Mouse (Mus musculus): Measurements from ENCODE around the gene Cacna2d2. TPM values are rescaled to one million over a fixed set of nuclear protein-coding genes. Genes with fewer than 3 reads are reported as not detected.

Gene Cacna2d2
- polyA plus RNA-seq, 1 experiment from 2014 or later: 9.3 TPM

GRCm38 (mm10) chr9:107541005-107541404, 141.6 kb downstream of the Cacna2d2 start:
- peak overlapping the region; percentile 74 for H3K9ac ChIP-seq (ENCODE audit: low read depth, low read length)
- peaks cover 36% of the 10 kb centered on the region for H3K4me1 ChIP-seq (ENCODE audit: control insufficient read depth, insufficient read depth, low read length)
- H3K4me2 ChIP-seq (ENCODE audit: low read length): peak overlapping the region; percentile 97
- peak overlapping the region; percentile 69 for H3K4me3 ChIP-seq (ENCODE audit: low read depth, low read length)
- H3K9me3 ChIP-seq (replicated peaks; ENCODE audit: control insufficient read depth, low read length, poor library complexity, severe bottlenecking): no peaks in the 10 kb centered on the region
- 42% methylated on average over 10 of the region's 10 CpGs for WGBS
- peaks cover 34% of the 10 kb centered on the region for H3K36me3 ChIP-seq (ENCODE audit: control insufficient read depth, insufficient read depth, low read length)
- ATAC-seq: no peak
- no peaks in the 10 kb centered on the region for H3K27me3 ChIP-seq (ENCODE audit: control insufficient read depth, insufficient read depth, low read depth, low read length)
- H3K27ac ChIP-seq (ENCODE audit: low read length): peak overlapping the region; percentile 73; the same call in 1 of the 2 replicates

- peaks cover 33% of the 10 kb centered on the region for H3K4me1 ChIP-seq (ENCODE audit: control insufficient read depth, insufficient read depth, low read length)
- H3K4me2 ChIP-seq (ENCODE audit: low read length): peak within 1 kb of the TSS; percentile 97
- peak; percentile 84 for ATAC-seq
- H3K27ac ChIP-seq (ENCODE audit: low read length): peak within 1 kb of the TSS; percentile 73
- H3K4me3 ChIP-seq (ENCODE audit: low read depth, low read length): peak within 1 kb of the TSS; percentile 69
- under 1% methylated on average over 46 of the region's 46 CpGs for WGBS
- H3K27me3 ChIP-seq (ENCODE audit: control insufficient read depth, insufficient read depth, low read depth, low read length): no peaks in the 10 kb centered on the region
- H3K9me3 ChIP-seq (replicated peaks; ENCODE audit: control insufficient read depth, low read length, poor library complexity, severe bottlenecking): no peaks in the 10 kb centered on the region
- peak within 1 kb of the TSS; percentile 74 for H3K9ac ChIP-seq (ENCODE audit: low read depth, low read length)
- H3K36me3 ChIP-seq (ENCODE audit: control insufficient read depth, insufficient read depth, low read length): peaks cover 34% of the 10 kb centered on the region
Observed at GRCm38 (mm10) chr9:107541474-107542351, 142.3 kb downstream of the Cacna2d2 start, which contains the start of the genes Cyb561d2 and Nprl2. TSS of gene Cyb561d2 (minus strand) at chr9:107542193. TSS of gene Nprl2 (plus strand) at chr9:107542226.

DNA sequence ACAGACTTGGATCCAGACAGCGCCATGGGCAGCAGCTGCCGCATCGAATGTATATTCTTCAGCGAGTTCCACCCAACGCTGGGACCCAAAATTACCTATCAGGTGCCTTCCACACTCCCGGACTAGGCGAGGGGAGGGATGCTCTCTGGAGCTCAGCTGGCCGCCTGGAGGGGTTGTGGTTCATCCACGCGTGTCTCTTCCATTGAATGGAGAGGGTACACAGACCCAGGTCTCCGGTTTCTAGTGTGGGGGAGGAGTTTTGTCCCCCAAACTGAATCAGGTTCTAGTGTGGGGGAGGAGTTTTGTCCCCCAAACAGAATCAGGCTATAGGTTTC, 142.9 kb downstream of the Cacna2d2 start:
- Histone ChIP-seq H3K36me3 (ENCODE audit: control insufficient read depth, insufficient read depth, low read length) (peaks cover 34% of the 10 kb centered on the region), H3K4me2 (ENCODE audit: low read length) (peak overlapping the region; percentile 97), H3K4me1 (ENCODE audit: control insufficient read depth, insufficient read depth, low read length) (peaks cover 33% of the 10 kb centered on the region), H3K9me3 (replicated peaks; ENCODE audit: control insufficient read depth, low read length, poor library complexity, severe bottlenecking) (no peaks in the 10 kb centered on the region), H3K4me3 (ENCODE audit: low read depth, low read length) (peak overlapping the region; percentile 69), H3K27me3 (ENCODE audit: control insufficient read depth, insufficient read depth, low read depth, low read length) (no peaks in the 10 kb centered on the region), H3K27ac (ENCODE audit: low read length) (peak overlapping the region; percentile 73), H3K9ac (ENCODE audit: low read depth, low read length) (peak overlapping the region; percentile 74)
- WGBS: 2% methylated on average over 11 of the region's 11 CpGs
- peak; percentile 5; the same call in 1 of the 2 replicates for ATAC-seq

DNA sequence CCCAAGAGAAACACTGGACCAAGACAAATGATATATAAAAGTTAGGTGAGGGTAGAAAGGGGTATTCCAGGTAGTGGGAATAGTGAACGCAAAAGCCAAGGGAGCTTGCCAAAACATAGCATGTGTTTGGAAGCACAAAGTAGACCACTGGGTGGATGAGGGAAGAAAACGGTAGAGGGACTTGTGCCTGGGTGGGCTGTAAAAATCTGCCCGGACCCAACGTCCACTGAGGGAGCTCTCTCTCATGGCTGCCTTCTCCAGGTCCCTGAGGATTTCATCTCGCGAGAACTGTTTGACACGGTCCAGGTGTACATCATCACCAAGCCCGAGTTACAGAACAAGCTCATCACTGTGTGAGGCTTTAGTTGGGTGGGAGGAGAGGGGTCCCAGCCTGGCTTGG, 143.3 kb downstream of the Cacna2d2 start:
- ATAC-seq: no peak
- Histone ChIP-seq H3K4me1 (ENCODE audit: control insufficient read depth, insufficient read depth, low read length) (peaks cover 35% of the 10 kb centered on the region), H3K9me3 (replicated peaks; ENCODE audit: control insufficient read depth, low read length, poor library complexity, severe bottlenecking) (no peaks in the 10 kb centered on the region), H3K4me2 (ENCODE audit: low read length) (peak overlapping the region; percentile 97), H3K36me3 (ENCODE audit: control insufficient read depth, insufficient read depth, low read length) (peaks cover 34% of the 10 kb centered on the region), H3K9ac (ENCODE audit: low read depth, low read length) (no peak overlapping the region), H3K27ac (ENCODE audit: low read length) (no peak overlapping the region), H3K27me3 (ENCODE audit: control insufficient read depth, insufficient read depth, low read depth, low read length) (no peaks in the 10 kb centered on the region), H3K4me3 (ENCODE audit: low read depth, low read length) (peak overlapping the region; percentile 69)
- WGBS: 50% methylated on average over 8 of the region's 8 CpGs

DNA sequence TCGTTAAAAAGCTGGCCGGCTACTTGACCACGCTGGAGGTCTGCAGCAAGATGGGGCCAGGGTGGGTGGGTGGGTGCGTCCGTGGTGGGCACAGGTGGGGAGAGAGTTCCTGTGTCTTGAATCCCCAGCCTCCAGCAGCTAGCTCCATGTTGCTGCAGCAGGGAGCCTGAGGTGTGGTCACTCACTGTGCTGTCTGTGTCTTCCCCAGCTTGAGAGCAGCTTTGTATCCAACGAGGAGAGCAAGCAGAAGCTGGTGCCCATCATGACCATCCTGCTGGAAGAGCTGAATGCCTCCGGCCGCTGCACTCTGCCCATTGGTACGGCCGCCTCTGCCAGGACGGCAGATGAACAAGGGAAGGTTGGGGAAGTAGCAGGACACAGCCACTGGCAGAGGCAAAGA, 143.9 kb downstream of the Cacna2d2 start:
- H3K4me1 ChIP-seq (ENCODE audit: control insufficient read depth, insufficient read depth, low read length): peaks cover 35% of the 10 kb centered on the region
- H3K4me3 ChIP-seq (ENCODE audit: low read depth, low read length): no peak overlapping the region
- H3K4me2 ChIP-seq (ENCODE audit: low read length): no peak overlapping the region
- no peaks in the 10 kb centered on the region for H3K27me3 ChIP-seq (ENCODE audit: control insufficient read depth, insufficient read depth, low read depth, low read length)
- peaks cover 32% of the 10 kb centered on the region for H3K36me3 ChIP-seq (ENCODE audit: control insufficient read depth, insufficient read depth, low read length)
- no peak overlapping the region for H3K9ac ChIP-seq (ENCODE audit: low read depth, low read length)
- H3K27ac ChIP-seq (ENCODE audit: low read length): no peak overlapping the region
- no peaks in the 10 kb centered on the region for H3K9me3 ChIP-seq (replicated peaks; ENCODE audit: control insufficient read depth, low read length, poor library complexity, severe bottlenecking)
- 90% methylated on average over 11 of the region's 11 CpGs for WGBS
- ATAC-seq: no peak

- no peak overlapping the region for H3K27ac ChIP-seq (ENCODE audit: low read length)
- no peak for ATAC-seq
- H3K4me1 ChIP-seq (ENCODE audit: control insufficient read depth, insufficient read depth, low read length): peaks cover 35% of the 10 kb centered on the region
- no peak overlapping the region for H3K4me2 ChIP-seq (ENCODE audit: low read length)
- H3K9me3 ChIP-seq (replicated peaks; ENCODE audit: control insufficient read depth, low read length, poor library complexity, severe bottlenecking): no peaks in the 10 kb centered on the region
- no peak overlapping the region for H3K9ac ChIP-seq (ENCODE audit: low read depth, low read length)
- peaks cover under 1% of the 10 kb centered on the region; the same call in 1 of the 2 replicates for H3K27me3 ChIP-seq (ENCODE audit: control insufficient read depth, insufficient read depth, low read depth, low read length)
- 95% methylated on average over 17 of the region's 17 CpGs for WGBS
- no peak overlapping the region for H3K4me3 ChIP-seq (ENCODE audit: low read depth, low read length)
- H3K36me3 ChIP-seq (ENCODE audit: control insufficient read depth, insufficient read depth, low read length): peaks cover 24% of the 10 kb centered on the region
Observed at GRCm38 (mm10) chr9:107544196-107544700, 144.8 kb downstream of the Cacna2d2 start.

- WGBS: 96% methylated on average over 12 of the region's 12 CpGs
- no peak overlapping the region for H3K4me3 ChIP-seq (ENCODE audit: low read depth, low read length)
- peaks cover 5% of the 10 kb centered on the region; the same call in 1 of the 2 replicates for H3K27me3 ChIP-seq (ENCODE audit: control insufficient read depth, insufficient read depth, low read depth, low read length)
- ATAC-seq: no peak
- H3K4me1 ChIP-seq (ENCODE audit: control insufficient read depth, insufficient read depth, low read length): peaks cover 35% of the 10 kb centered on the region
- H3K9ac ChIP-seq (ENCODE audit: low read depth, low read length): no peak overlapping the region
- H3K36me3 ChIP-seq (ENCODE audit: control insufficient read depth, insufficient read depth, low read length): peaks cover 19% of the 10 kb centered on the region
- H3K27ac ChIP-seq (ENCODE audit: low read length): no peak overlapping the region
- H3K9me3 ChIP-seq (replicated peaks; ENCODE audit: control insufficient read depth, low read length, poor library complexity, severe bottlenecking): no peaks in the 10 kb centered on the region
- no peak overlapping the region for H3K4me2 ChIP-seq (ENCODE audit: low read length)
Observed at GRCm38 (mm10) chr9:107544729-107545128, 145.3 kb downstream of the Cacna2d2 start.

DNA sequence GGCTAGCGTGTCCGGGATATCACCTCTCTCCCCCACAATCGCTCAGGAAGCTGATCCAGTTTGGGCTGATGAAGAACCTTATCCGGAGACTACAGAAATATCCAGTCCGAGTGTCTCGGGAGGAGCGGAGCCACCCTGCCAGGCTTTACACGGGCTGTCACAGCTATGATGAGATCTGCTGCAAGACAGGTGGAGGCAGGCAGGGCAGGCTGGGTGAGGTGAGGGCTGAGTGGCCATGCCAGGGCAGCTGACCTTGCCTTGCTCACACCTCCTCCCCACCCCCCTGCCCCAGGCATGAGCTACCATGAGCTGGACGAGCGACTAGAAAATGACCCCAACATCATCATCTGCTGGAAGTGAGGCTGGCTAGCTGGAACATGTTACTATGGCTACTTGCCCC, 145.8 kb downstream of the Cacna2d2 start:
- peaks cover 34% of the 10 kb centered on the region for H3K4me1 ChIP-seq (ENCODE audit: control insufficient read depth, insufficient read depth, low read length)
- no peak for ATAC-seq
- WGBS: 92% methylated on average over 10 of the region's 10 CpGs
- no peaks in the 10 kb centered on the region for H3K9me3 ChIP-seq (replicated peaks; ENCODE audit: control insufficient read depth, low read length, poor library complexity, severe bottlenecking)
- H3K4me3 ChIP-seq (ENCODE audit: low read depth, low read length): no peak overlapping the region
- peaks cover 15% of the 10 kb centered on the region; the same call in 1 of the 2 replicates for H3K36me3 ChIP-seq (ENCODE audit: control insufficient read depth, insufficient read depth, low read length)
- H3K27me3 ChIP-seq (ENCODE audit: control insufficient read depth, insufficient read depth, low read depth, low read length): peaks cover 9% of the 10 kb centered on the region
- H3K4me2 ChIP-seq (ENCODE audit: low read length): no peak overlapping the region
- H3K27ac ChIP-seq (ENCODE audit: low read length): no peak overlapping the region
- H3K9ac ChIP-seq (ENCODE audit: low read depth, low read length): no peak overlapping the region

DNA sequence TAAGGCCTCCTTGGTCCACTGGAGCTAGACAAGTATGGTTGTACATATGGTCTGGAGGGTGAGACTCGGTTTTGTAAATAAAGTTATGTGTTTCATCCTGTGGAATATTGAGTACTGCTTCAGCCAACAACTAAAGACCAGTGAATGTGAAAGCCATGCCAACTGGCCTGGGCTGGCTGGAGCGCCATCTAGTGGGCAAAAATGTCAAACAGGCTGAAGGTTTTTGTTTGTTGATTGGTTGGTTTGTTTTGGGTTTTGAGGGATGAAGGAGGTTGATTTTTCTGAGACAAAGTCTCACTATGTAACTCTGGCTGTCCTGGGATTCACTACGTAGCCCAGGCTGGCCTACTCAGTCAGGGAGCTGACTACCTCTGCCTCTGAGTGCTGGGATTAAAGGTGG, 146.2 kb downstream of the Cacna2d2 start:
- peaks cover 30% of the 10 kb centered on the region for H3K4me1 ChIP-seq (ENCODE audit: control insufficient read depth, insufficient read depth, low read length)
- H3K4me2 ChIP-seq (ENCODE audit: low read length): no peak overlapping the region
- peaks cover 13% of the 10 kb centered on the region for H3K27me3 ChIP-seq (ENCODE audit: control insufficient read depth, insufficient read depth, low read depth, low read length)
- no peak overlapping the region for H3K9ac ChIP-seq (ENCODE audit: low read depth, low read length)
- H3K27ac ChIP-seq (ENCODE audit: low read length): no peak overlapping the region
- no peak overlapping the region for H3K4me3 ChIP-seq (ENCODE audit: low read depth, low read length)
- WGBS: 9% methylated on average over 3 of the region's 3 CpGs
- ATAC-seq: no peak
- no peaks in the 10 kb centered on the region for H3K9me3 ChIP-seq (replicated peaks; ENCODE audit: control insufficient read depth, low read length, poor library complexity, severe bottlenecking)
- H3K36me3 ChIP-seq (ENCODE audit: control insufficient read depth, insufficient read depth, low read length): peaks cover 15% of the 10 kb centered on the region; the same call in 1 of the 2 replicates
